Mouse (Mus musculus) urinary bladder, postnatal 25 days (tissue): ENCODE data around the gene Rarg.

ENCODE experiments used
- DNase-seq: peaks from one replicate; pipeline ENCODE4 v3.0.0; 2022; ENCODE audit warnings: low spot score

Rarg gene

GRCm38 (mm10) chr15:102258076-102258470, 756 bp upstream of the Rarg start:
- DNase-seq, result peak; percentile 67

- peak; percentile 41 for DNase-seq
These were observed 701 bp downstream of the Rarg start for GRCm38 (mm10) chr15:102256431-102257201.

GRCm38 (mm10) chr15:102255547-102256255, 1.6 kb downstream of the Rarg start:
- peak; percentile 71 for DNase-seq

- no peak for DNase-seq
These were observed 6.8 kb downstream of the Rarg start for GRCm38 (mm10) chr15:102250521-102250920.

- no peak for DNase-seq
These were observed 7.3 kb downstream of the Rarg start for GRCm38 (mm10) chr15:102249967-102250366.

- DNase-seq, result peak; percentile 38
These were observed 8.0 kb downstream of the Rarg start for GRCm38 (mm10) chr15:102249251-102249691.

- no peak for DNase-seq
These were observed 8.5 kb downstream of the Rarg start for GRCm38 (mm10) chr15:102248812-102249191.

- DNase-seq, result no peak
These were observed 9.0 kb downstream of the Rarg start for GRCm38 (mm10) chr15:102248131-102248811.

- peak; percentile 75 for DNase-seq
These were observed 9.8 kb downstream of the Rarg start for GRCm38 (mm10) chr15:102247252-102248130.

GRCm38 (mm10) chr15:102246866-102247251, 10.5 kb downstream of the Rarg start:
- DNase-seq, result peak; percentile 91

- peak; percentile 48 for DNase-seq
These were observed 11.2 kb downstream of the Rarg start for GRCm38 (mm10) chr15:102245891-102246741.

GRCm38 (mm10) chr15:102245461-102245881, 11.8 kb downstream of the Rarg start:
- no peak for DNase-seq

GRCm38 (mm10) chr15:102244306-102245191, 12.8 kb downstream of the Rarg start:
- DNase-seq, result no peak

- DNase-seq, result peak; percentile 75
These were observed 13.8 kb downstream of the Rarg start for GRCm38 (mm10) chr15:102243229-102244190.

- no peak for DNase-seq
These were observed 14.7 kb downstream of the Rarg start for GRCm38 (mm10) chr15:102242404-102243228.

- DNase-seq, result no peak
These were observed 16.7 kb downstream of the Rarg start for GRCm38 (mm10) chr15:102240607-102241006.

GRCm38 (mm10) chr15:102239851-102240250, 17.5 kb downstream of the Rarg start:
- no peak for DNase-seq

GRCm38 (mm10) chr15:102239260-102239590, 18.1 kb downstream of the Rarg start:
- DNase-seq, result peak; percentile 76
